Mouse (Mus musculus): ENCODE data around the gene Rrm1.

DNA sequence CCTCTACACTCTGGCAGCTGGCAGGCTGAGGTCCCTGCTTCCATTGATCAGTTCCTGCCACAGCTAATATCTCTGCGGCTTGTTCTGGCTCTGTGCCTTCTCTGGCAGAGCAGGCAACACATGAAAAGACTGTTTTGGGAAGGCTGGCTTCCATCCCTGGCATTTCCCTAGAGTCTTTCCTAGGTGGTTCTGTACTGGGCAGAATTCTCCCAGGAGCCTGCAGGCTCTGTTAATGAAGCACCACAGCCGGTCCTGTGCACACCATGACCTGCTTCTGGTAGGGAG lies 75.5 kb downstream of the Rrm1 start:
- no peak for TF ChIP-seq CTCF (IDR thresholded peaks at IDR 0.05; ENCODE audit: low read depth, low read length)
- TF ChIP-seq POLR2A (IDR thresholded peaks at IDR 0.05; ENCODE audit: insufficient read depth, low read length): no peak
- no peak for TF ChIP-seq EP300 (IDR thresholded peaks at IDR 0.05; ENCODE audit: insufficient read depth, low read depth, low read length)
